ENCODE assay signal across 8 mouse cellular contexts in genomic region chr3:63975955-63976908, GRCm38 (mm10). TPM values are rescaled to one million over a fixed set of nuclear protein-coding genes. Genes with fewer than 3 reads are reported as not detected.
A peak's percentile ranks its signal among the peaks of the same experiment; 100 is the strongest.
DNase-seq lines count a peak whose midpoint lies in the region; ATAC-seq and TF ChIP-seq lines count a peak whose summit lies in the region.

TSS of gene Gmps (plus strand) at chr3:63976106.

- intact Hi-C loops in left cerebral cortex, adult 2 months (cut with DNase I): loop anchor here (1.0 to 2.0 kb wide), 2 partner anchors 12 to 47 kb away; partner anchors contain the start of genes E130311K13Rik and Slc33a1

- no peaks in the 10 kb centered on the region; the same call in 1 of the 2 replicates for H3K4me1 ChIP-seq in hindbrain, postnatal 0 days (ENCODE audit: insufficient read depth, low read length)

- peak within 1 kb of the TSS; percentile 68 for H3K4me3 ChIP-seq in hindbrain, postnatal 0 days (ENCODE audit: low read length)
- H3K4me3 ChIP-seq in left cerebral cortex, adult 2 months: peak within 1 kb of the TSS; percentile 94

- peak; percentile 99 for ATAC-seq in hindbrain, postnatal 0 days
- peak; percentile 99 for ATAC-seq in megakaryocyte, adult 5-6 weeks (ENCODE audit: poor library complexity, severe bottlenecking)

- no peaks in the 10 kb centered on the region for H3K36me3 ChIP-seq in hindbrain, postnatal 0 days (ENCODE audit: insufficient read depth, low read length)

- H3K9ac ChIP-seq in hindbrain, postnatal 0 days (replicated peaks; ENCODE audit: low read length): peak within 1 kb of the TSS; percentile 67

- DNase-seq in T-cell, adult 2 months (ENCODE audit: low spot score): peak; percentile 95
- peak; percentile 89 to 91 for DNase-seq in cerebellum, postnatal 36 days
- DNase-seq in gastrocnemius, adult 18-20 months (ENCODE audit: low spot score): peak; percentile 93
- DNase-seq in hindbrain, postnatal 0 days (ENCODE audit: low spot score): peak; percentile 95
- peak; percentile 91 for DNase-seq in left cerebral cortex, adult 2 months (ENCODE audit: extremely low spot score in 1 of 2, low spot score in 2 of 2)
- peak; percentile 87 to 94 for DNase-seq in right cerebral cortex, adult 2 months (ENCODE audit: low spot score in 2 of 2)
- DNase-seq in urinary bladder, postnatal 14 days (ENCODE audit: low spot score): peak; percentile 94

- peak within 1 kb of the TSS; percentile 77 for H3K4me2 ChIP-seq in hindbrain, postnatal 0 days (ENCODE audit: low read depth, low read length)

- no peak for TF ChIP-seq CTCF in hindbrain, postnatal 0 days (IDR thresholded peaks at IDR 0.05; ENCODE audit: low read depth)
- TF ChIP-seq CTCF in left cerebral cortex, adult 2 months (IDR thresholded peaks at IDR 0.05): no peak

- under 1% methylated on average over 67 of the region's 67 CpGs for whole genome bisulfite sequencing in hindbrain, postnatal 0 days

- peak within 1 kb of the TSS; percentile 76 for H3K27ac ChIP-seq in hindbrain, postnatal 0 days
- H3K27ac ChIP-seq in left cerebral cortex, adult 2 months: peak within 1 kb of the TSS; percentile 87

- no peaks in the 10 kb centered on the region for H3K27me3 ChIP-seq in hindbrain, postnatal 0 days (ENCODE audit: insufficient read depth, low read length)

- no peaks in the 10 kb centered on the region for H3K9me3 ChIP-seq in hindbrain, postnatal 0 days (ENCODE audit: low read length)

RNA-seq across cellular contexts. Expression of gene Gmps, which starts in this region (rescaled TPM):
- total RNA-seq in gastrocnemius, adult 18-20 months (2021): 10 to 100 TPM; 16.4 to 17.8 TPM
- total RNA-seq in hindbrain, postnatal 0 days (2014; rRNA removed): 32.6 and 34.3 TPM in 2 replicates
- 33.7 and 35.5 TPM in 2 replicates for polyA plus RNA-seq in hindbrain, postnatal 0 days (2015; fragmentation: Nextera tagmentation; extraction: Ambion mirVana)
- total RNA-seq in left cerebral cortex, adult 2 months (2021): 10 to 100 TPM; 44.4 to 47.5 TPM
- 23.0 and 25.2 TPM in 2 replicates for total RNA-seq in megakaryocyte, adult 5-6 weeks (2015)
- total RNA-seq in megakaryocyte, adult 5-6 weeks (2017): 22.6 and 23.5 TPM in 2 replicates

Comparison
In these comparisons a context has a peak if more than half of its experiments do, and no peak if none do; other contexts are left out.
1. Peak in every context shown above with its lines: DNase-seq, ATAC-seq, H3K4me3 ChIP-seq and H3K27ac ChIP-seq.